Mouse (Mus musculus) neural tube, embryonic 13.5 days (tissue): ENCODE measurements around the gene Cfap97. TPM values are rescaled to one million over a fixed set of nuclear protein-coding genes. Genes with fewer than 3 reads are reported as not detected.
"Not testable (repeated sequence)": the region's sequence is repeated elsewhere in the genome, so short reads cannot be mapped to it uniquely, and the experiment has no call there.

Experiments
- ATAC-seq: fragments of 200-750 bp; cut with Nextera tagmentation; 2 replicates; pipeline ENCODE4 v1.8.0; 2017; ENCODE audit warnings: low read depth, mild to moderate bottlenecking, moderate TSS enrichment, moderate library complexity
- H3K27ac ChIP-seq: fragments of 300-500 bp; sonication (generic); replicated peaks from 2 replicates; pipeline ENCODE4 v1.5.1; 2015; ENCODE audit warnings: moderate library complexity, mild to moderate bottlenecking, inconsistent platforms
- H3K27me3 ChIP-seq: fragments of 300-500 bp; sonication (generic); 2 replicates; pipeline ENCODE4 v1.6.1; 2015; ENCODE audit warnings: mild to moderate bottlenecking, inconsistent platforms
- H3K36me3 ChIP-seq: fragments of 300-500 bp; sonication (generic); 2 replicates; pipeline ENCODE4 v1.6.1; 2015; ENCODE audit warnings: mild to moderate bottlenecking, inconsistent platforms
- H3K4me1 ChIP-seq: fragments of 300-500 bp; sonication (generic); replicated peaks from 2 replicates; pipeline ENCODE4 v1.6.1; 2015; ENCODE audit warnings: inconsistent platforms
- H3K4me2 ChIP-seq: fragments of 300-500 bp; sonication (generic); 2 replicates; pipeline ENCODE4 v1.6.1; 2015; ENCODE audit warnings: inconsistent platforms, mild to moderate bottlenecking, moderate library complexity
- H3K4me3 ChIP-seq: fragments of 300-500 bp; sonication (generic); 2 replicates; pipeline ENCODE4 v1.5.1; 2015; ENCODE audit warnings: mild to moderate bottlenecking, inconsistent platforms
- H3K9ac ChIP-seq: fragments of 300-500 bp; sonication (generic); 2 replicates; pipeline ENCODE4 v1.6.1; 2015; ENCODE audit warnings: moderate library complexity, mild to moderate bottlenecking, inconsistent platforms
- H3K9me3 ChIP-seq: fragments of 300-500 bp; sonication (generic); 2 replicates; pipeline ENCODE4 v1.6.1; 2016; ENCODE audit warnings: inconsistent platforms
- WGBS: fragments of 180-500 bp; shearing (Covaris S2); methylation state at CpG from one replicate; pipeline ENCODE4 v1.1.7; 2015; 5-methylcytosine and 5-hydroxymethylcytosine counted together
- polyA plus RNA-seq: library from polyadenylated mRNA; unstranded; fragments of >200 nt; fragmentation: Nextera tagmentation; extraction: Ambion mirVana; gene quantifications from 2 replicates; pipeline ENCODE4 v1.2.1, GENCODE M21; 2015

The Cfap97 gene
- 24.2 and 24.9 TPM in 2 replicates for polyA plus RNA-seq

- H3K4me2 ChIP-seq: peak within 1 kb of the TSS; percentile 88
- peak within 1 kb of the TSS; percentile 74 for H3K4me3 ChIP-seq
- H3K27ac ChIP-seq: peak within 1 kb of the TSS; percentile 85
- peak; percentile 92 for ATAC-seq
- H3K27me3 ChIP-seq: peaks cover 23% of the 10 kb centered on the region
- H3K9ac ChIP-seq: peak within 1 kb of the TSS; percentile 94
- WGBS: under 1% methylated on average over 61 of the region's 75 CpGs
- H3K36me3 ChIP-seq: no peaks in the 10 kb centered on the region
- peaks cover 42% of the 10 kb centered on the region for H3K4me1 ChIP-seq
- no peaks in the 10 kb centered on the region for H3K9me3 ChIP-seq
Measured at GRCm38 (mm10) chr8:46151202-46152062, at the start of gene Cfap97. TSS of gene Cfap97 (plus strand) at chr8:46151771.

GRCm38 (mm10) chr8:46103434-46103833 is 48.1 kb upstream of the Cfap97 start:
- Histone ChIP-seq H3K9me3 (peaks cover 13% of the 10 kb centered on the region), H3K27ac (no peak overlapping the region), H3K4me1 (peaks cover 11% of the 10 kb centered on the region; the same call in 1 of the 2 replicates), H3K9ac (no peak overlapping the region), H3K27me3 (no peaks in the 10 kb centered on the region), H3K4me2 (no peak overlapping the region), H3K4me3 (no peak overlapping the region), H3K36me3 (peaks cover 55% of the 10 kb centered on the region)
- ATAC-seq: no peak
- 94% methylated on average over 11 of the region's 11 CpGs for WGBS

GRCm38 (mm10) chr8:46107690-46108089 is 43.9 kb upstream of the Cfap97 start:
- no peak overlapping the region for H3K4me2 ChIP-seq
- ATAC-seq: peak; percentile 67; the same call in 1 of the 2 replicates
- H3K27me3 ChIP-seq: no peaks in the 10 kb centered on the region
- peaks cover 22% of the 10 kb centered on the region; the same call in 1 of the 2 replicates for H3K4me1 ChIP-seq
- H3K27ac ChIP-seq: peak overlapping the region; percentile 67
- no peak overlapping the region for H3K9ac ChIP-seq
- peaks cover 21% of the 10 kb centered on the region for H3K36me3 ChIP-seq
- no peak overlapping the region for H3K4me3 ChIP-seq
- 0 out of 2 replicates have a peak, but pooled peaks cover 1% of the 10 kb centered on the region for H3K9me3 ChIP-seq

- not testable (repeated sequence) for H3K9me3 ChIP-seq, H3K4me1 ChIP-seq, H3K9ac ChIP-seq, H3K4me3 ChIP-seq, H3K27ac ChIP-seq, H3K4me2 ChIP-seq, H3K36me3 ChIP-seq, H3K27me3 ChIP-seq, ATAC-seq
Measured at GRCm38 (mm10) chr8:46113421-46114170, 38.0 kb upstream of the Cfap97 start.

- no peak for ATAC-seq
- no peak overlapping the region for H3K9ac ChIP-seq
- no peaks in the 10 kb centered on the region for H3K27me3 ChIP-seq
- WGBS: 90% methylated on average over 3 of the region's 3 CpGs
- H3K9me3 ChIP-seq: no peaks in the 10 kb centered on the region
- H3K4me3 ChIP-seq: no peak overlapping the region
- no peaks in the 10 kb centered on the region for H3K4me1 ChIP-seq
- peaks cover 15% of the 10 kb centered on the region for H3K36me3 ChIP-seq
- no peak overlapping the region for H3K27ac ChIP-seq
- no peak overlapping the region for H3K4me2 ChIP-seq
Measured at GRCm38 (mm10) chr8:46117172-46117571, 34.4 kb upstream of the Cfap97 start.

- Histone ChIP-seq H3K9me3 (no peaks in the 10 kb centered on the region), H3K9ac (no peak overlapping the region), H3K27me3 (no peaks in the 10 kb centered on the region), H3K4me3 (no peak overlapping the region), H3K4me2 (no peak overlapping the region), H3K36me3 (peaks cover 24% of the 10 kb centered on the region), H3K4me1 (no peaks in the 10 kb centered on the region), H3K27ac (no peak overlapping the region)
- ATAC-seq: no peak
- WGBS: 94% methylated on average over 3 of the region's 3 CpGs
Measured at GRCm38 (mm10) chr8:46119176-46119575, 32.4 kb upstream of the Cfap97 start.

GRCm38 (mm10) chr8:46122498-46122897 is 29.1 kb upstream of the Cfap97 start:
- no peaks in the 10 kb centered on the region for H3K27me3 ChIP-seq
- H3K4me2 ChIP-seq: no peak overlapping the region
- WGBS: 81% methylated on average over 2 of the region's 2 CpGs
- no peaks in the 10 kb centered on the region for H3K9me3 ChIP-seq
- no peak overlapping the region for H3K27ac ChIP-seq
- H3K4me3 ChIP-seq: no peak overlapping the region
- peaks cover 17% of the 10 kb centered on the region for H3K36me3 ChIP-seq
- H3K9ac ChIP-seq: no peak overlapping the region
- ATAC-seq: no peak
- no peaks in the 10 kb centered on the region for H3K4me1 ChIP-seq

GRCm38 (mm10) chr8:46130426-46130825 is 21.1 kb upstream of the Cfap97 start:
- 80% methylated on average over 2 of the region's 2 CpGs for WGBS

GRCm38 (mm10) chr8:46135546-46135945 is 16.0 kb upstream of the Cfap97 start:
- H3K27me3 ChIP-seq, H3K4me2 ChIP-seq, H3K4me3 ChIP-seq, H3K4me1 ChIP-seq, H3K9me3 ChIP-seq, H3K27ac ChIP-seq, ATAC-seq, H3K36me3 ChIP-seq, H3K9ac ChIP-seq: not testable (repeated sequence)
- 94% methylated on average over 2 of the region's 2 CpGs for WGBS

More at GRCm38 (mm10) chr8:46130426-46130825, 21.1 kb upstream of the Cfap97 start:
- no peaks in the 10 kb centered on the region for H3K27me3 ChIP-seq
- no peak overlapping the region for H3K4me3 ChIP-seq
- H3K4me1 ChIP-seq: no peaks in the 10 kb centered on the region
- no peaks in the 10 kb centered on the region for H3K9me3 ChIP-seq
- H3K4me2 ChIP-seq: no peak overlapping the region
- H3K36me3 ChIP-seq: peaks cover 8% of the 10 kb centered on the region
- no peak overlapping the region for H3K9ac ChIP-seq
- no peak for ATAC-seq
- no peak overlapping the region for H3K27ac ChIP-seq

GRCm38 (mm10) chr8:46137336-46137735 is 14.2 kb upstream of the Cfap97 start:
- peaks cover 8% of the 10 kb centered on the region for H3K36me3 ChIP-seq
- H3K9ac ChIP-seq: no peak overlapping the region
- H3K27ac ChIP-seq: no peak overlapping the region
- no peak overlapping the region for H3K4me3 ChIP-seq
- no peaks in the 10 kb centered on the region for H3K9me3 ChIP-seq
- WGBS: 97% methylated on average over 1 of the region's 1 CpGs
- H3K4me2 ChIP-seq: no peak overlapping the region
- ATAC-seq: no peak
- no peaks in the 10 kb centered on the region for H3K4me1 ChIP-seq
- no peaks in the 10 kb centered on the region for H3K27me3 ChIP-seq

GRCm38 (mm10) chr8:46137843-46138596 is 13.6 kb upstream of the Cfap97 start:
- H3K4me1 ChIP-seq: no peaks in the 10 kb centered on the region
- H3K4me3 ChIP-seq: no peak overlapping the region
- H3K27me3 ChIP-seq: no peaks in the 10 kb centered on the region
- peaks cover 8% of the 10 kb centered on the region for H3K36me3 ChIP-seq
- ATAC-seq: no peak
- H3K4me2 ChIP-seq: no peak overlapping the region
- no peak overlapping the region for H3K9ac ChIP-seq
- no peak overlapping the region for H3K27ac ChIP-seq
- WGBS: 91% methylated on average over 10 of the region's 10 CpGs
- no peaks in the 10 kb centered on the region for H3K9me3 ChIP-seq
